Mouse (Mus musculus) right cerebral cortex, postnatal 25 days (tissue): Measurements from ENCODE around the gene 1600014C10Rik.

ENCODE experiments used
- DNase-seq: peaks from one replicate; pipeline ENCODE4 v3.0.0; 2022

Gene 1600014C10Rik

GRCm38 (mm10) chr7:38217417-38218171 lies 34.6 kb downstream of the 1600014C10Rik start:
- DNase-seq, result peak; percentile 20

- no peak for DNase-seq
These were observed 35.8 kb downstream of the 1600014C10Rik start for GRCm38 (mm10) chr7:38218631-38219367.

- DNase-seq, result no peak
These were observed 36.5 kb downstream of the 1600014C10Rik start for GRCm38 (mm10) chr7:38219526-38219925.

GRCm38 (mm10) chr7:38220866-38221265 lies 37.8 kb downstream of the 1600014C10Rik start:
- no peak for DNase-seq

GRCm38 (mm10) chr7:38224577-38225369 lies 41.8 kb downstream of the 1600014C10Rik start:
- no peak for DNase-seq

GRCm38 (mm10) chr7:38226226-38226625 lies 43.2 kb downstream of the 1600014C10Rik start:
- DNase-seq, result no peak

DNA sequence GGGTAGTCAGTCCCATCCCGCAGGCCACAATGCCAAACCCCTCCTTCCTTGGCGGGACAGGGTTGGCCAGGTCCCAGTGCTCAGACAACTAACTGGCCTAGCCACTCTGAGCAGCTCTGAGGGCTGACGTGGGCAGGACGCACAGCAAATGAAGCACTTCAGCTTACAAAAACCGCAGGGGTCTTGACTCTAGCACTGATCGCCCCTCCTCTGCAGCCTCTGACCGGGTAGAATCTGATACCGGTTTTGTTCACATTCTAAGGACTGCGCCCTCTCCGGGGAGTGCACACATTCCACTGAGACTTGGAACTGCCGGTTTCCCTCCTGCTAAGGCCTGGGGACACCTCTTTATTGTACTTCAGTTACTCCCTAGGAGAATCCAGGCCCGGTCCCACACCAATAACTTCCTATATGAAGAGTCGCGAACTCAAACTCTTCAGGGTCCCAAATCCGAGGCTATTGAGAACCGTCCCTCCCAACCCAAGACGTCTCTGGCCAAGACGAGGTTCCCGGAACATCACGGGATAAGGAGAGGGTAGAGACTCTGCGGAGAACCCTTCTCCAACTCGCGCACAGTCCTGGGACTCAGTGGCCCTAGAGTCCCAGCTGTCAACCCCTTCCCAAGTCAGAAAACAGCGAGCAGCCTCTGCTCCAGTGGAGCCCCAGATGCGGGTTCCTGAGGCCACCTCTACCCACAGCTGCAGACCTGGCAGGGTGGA lies 44.3 kb downstream of the 1600014C10Rik start:
- DNase-seq, result peak; percentile 21

DNA sequence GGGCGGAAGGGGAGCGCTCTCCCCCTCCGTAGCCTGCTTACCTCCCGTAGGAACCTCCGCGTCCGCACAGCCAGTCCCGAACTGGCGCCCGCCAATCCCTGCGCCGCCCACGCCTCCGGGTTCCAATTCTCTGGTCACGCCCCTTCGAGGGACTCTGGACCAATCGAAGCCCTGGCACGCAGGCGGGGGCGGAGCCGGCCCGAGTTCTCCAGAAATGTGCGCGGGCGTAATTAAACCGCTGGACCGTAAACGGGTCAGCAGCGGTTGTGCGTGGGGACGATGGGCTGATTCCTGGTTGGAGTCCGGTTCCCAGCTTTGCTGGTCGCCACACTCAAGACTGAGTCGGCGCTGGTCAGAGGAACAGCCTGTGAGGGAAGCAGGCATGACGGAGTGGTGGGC lies 44.9 kb downstream of the 1600014C10Rik start, which contains the start of gene Plekhf1:
Gene Plekhf1 (minus strand): TSS at position 117 of the 399 bp plus-strand sequence.
- peak; percentile 76 for DNase-seq

DNA sequence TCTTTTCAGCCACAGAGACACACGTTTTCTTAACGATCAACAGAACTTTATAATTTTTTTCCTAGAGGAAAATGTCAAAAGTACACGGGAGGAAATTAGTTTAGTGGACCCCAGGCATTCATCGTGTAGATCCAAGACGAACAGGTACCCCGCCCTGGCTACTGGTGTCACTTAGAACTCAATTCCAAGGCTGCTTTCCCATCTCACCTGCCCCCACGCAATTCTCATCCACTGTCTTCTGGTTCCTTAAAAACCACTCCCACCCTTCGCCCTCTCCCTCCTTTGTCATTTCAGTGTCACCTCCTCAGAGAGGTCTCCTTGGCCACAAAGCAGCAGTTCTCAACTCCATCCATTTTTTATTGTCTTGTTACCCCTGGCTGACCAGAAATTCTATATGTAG lies 45.3 kb downstream of the 1600014C10Rik start:
- DNase-seq, result no peak

GRCm38 (mm10) chr7:38230285-38230684 lies 47.3 kb downstream of the 1600014C10Rik start:
- DNase-seq, result no peak

DNA sequence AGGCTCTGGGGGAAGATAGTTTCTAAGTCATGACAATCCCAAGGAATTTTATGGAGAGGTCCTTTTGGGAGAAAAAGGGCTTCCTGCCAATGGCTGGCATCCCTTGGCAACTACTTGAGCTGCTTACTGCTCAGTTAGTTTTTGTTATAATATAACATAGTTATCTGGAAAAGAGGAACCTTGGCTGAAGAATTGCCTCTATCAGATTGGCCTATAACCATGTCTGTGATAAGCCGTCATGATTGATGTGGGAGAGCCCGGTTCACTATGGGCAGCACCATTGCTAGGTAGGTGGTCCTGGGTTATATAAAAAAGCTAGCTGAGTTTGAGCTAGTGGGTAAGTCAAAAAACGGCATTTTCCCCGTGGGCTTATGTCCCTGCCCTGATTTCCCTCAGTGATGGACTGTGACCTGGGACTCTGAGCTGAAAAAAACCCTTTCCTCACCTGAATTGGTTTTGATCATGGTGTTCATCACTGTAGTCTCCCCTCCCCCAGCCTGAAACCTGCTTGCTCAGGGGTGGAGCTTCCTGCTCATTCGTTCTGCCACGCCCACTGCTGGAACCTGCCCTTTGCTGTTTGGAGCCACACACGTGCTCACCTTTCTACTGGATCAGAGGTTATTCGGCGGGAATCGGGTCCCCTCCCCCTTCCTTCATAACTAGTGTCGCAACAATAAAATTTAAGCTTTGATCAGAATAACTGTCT lies 53.5 kb downstream of the 1600014C10Rik start:
- DNase-seq, result no peak

- no peak for DNase-seq
These were observed 54.1 kb downstream of the 1600014C10Rik start for GRCm38 (mm10) chr7:38237140-38237539.

DNA sequence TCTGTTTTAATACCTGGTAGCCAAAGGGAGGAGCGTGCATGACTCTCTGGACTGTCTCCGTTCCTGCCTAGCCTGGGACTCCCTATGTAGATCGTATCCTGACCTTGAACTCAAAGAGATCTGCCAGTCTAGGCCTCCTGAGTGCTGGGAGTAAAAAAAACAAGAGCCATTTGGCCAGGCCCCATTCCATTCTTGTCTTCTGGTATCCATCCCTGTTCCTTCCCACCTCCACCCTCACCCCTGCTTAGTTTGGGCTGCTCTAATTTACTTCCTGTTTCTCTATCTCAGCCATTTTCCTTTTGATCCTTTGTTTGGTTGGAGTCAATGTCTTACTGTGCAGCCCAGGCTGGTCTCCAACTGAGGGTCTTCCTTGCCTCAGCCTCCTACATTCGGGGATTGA lies 59.4 kb downstream of the 1600014C10Rik start:
- DNase-seq, result no peak
